Comparison of ENCODE assay signal across 30 mouse cellular contexts in genomic region chr10:37842820-37843219, GRCm38 (mm10).
DNase-seq lines count a peak whose midpoint lies in the region; ATAC-seq and TF ChIP-seq lines count a peak whose summit lies in the region.
"Had no signal": no experiment of that assay in that cellular context is flagged by ENCODE, and none has a peak within 500 bp of the region (broad histone marks: within the 10 kb centered on the region; RNA-seq: fewer than 3 reads in every experiment).

No protein-coding gene starts in this region.

- DNase-seq in embryonic facial prominence, embryonic 14.5 days (ENCODE audit: low spot score): peak; percentile 33
- no peak for DNase-seq in embryonic facial prominence, embryonic 10.5 days (ENCODE audit: low spot score)
- peak; percentile 8 for DNase-seq in hindbrain, embryonic 11.5 days (ENCODE audit: low spot score)
- DNase-seq in hindbrain, postnatal 0 days (ENCODE audit: low spot score): no peak
- DNase-seq in R1 (ENCODE audit: low read depth, low spot score): peak; percentile 4
- peak; percentile 31 for DNase-seq in retina, embryonic 14.5 days (ENCODE audit: low spot score)
- DNase-seq in lung, postnatal 36 days: no peak
- DNase-seq: adrenal gland, adult 2 months; adrenal gland, postnatal 14 days; B cell, adult 2 months; cerebellum, adult 11-12 months; cerebellum, adult 8-10 months; cerebellum, postnatal 10 days; cerebellum, postnatal 36 days; gastrocnemius, postnatal 25 days; heart, adult 18-20 months; heart, postnatal 10 days; heart, postnatal 36 days had no signal

- H3K4me2 ChIP-seq in embryonic facial prominence, embryonic 14.5 days (ENCODE audit: low read depth, low read length): no peak overlapping the region
- no peak overlapping the region for H3K4me2 ChIP-seq in hindbrain, embryonic 11.5 days (replicated peaks; ENCODE audit: low read depth, low read length)
- H3K4me2 ChIP-seq in hindbrain, postnatal 0 days (ENCODE audit: low read depth, low read length): no peak overlapping the region
- H3K4me2 ChIP-seq: embryonic facial prominence, embryonic 13.5 days; forebrain, embryonic 12.5 days; forebrain, embryonic 15.5 days; heart, embryonic 12.5 days; heart, embryonic 15.5 days; hindbrain, embryonic 12.5 days; hindbrain, embryonic 15.5 days had no signal

- H3K27me3 ChIP-seq in embryonic facial prominence, embryonic 14.5 days (replicated peaks; ENCODE audit: control insufficient read depth, insufficient read depth, low read length): no peaks in the 10 kb centered on the region
- H3K27me3 ChIP-seq in embryonic facial prominence, embryonic 10.5 days (replicated peaks; ENCODE audit: low read depth, poor library complexity, severe bottlenecking): no peaks in the 10 kb centered on the region
- no peaks in the 10 kb centered on the region for H3K27me3 ChIP-seq in hindbrain, embryonic 11.5 days (ENCODE audit: control insufficient read depth, insufficient read depth, low read length)
- no peaks in the 10 kb centered on the region for H3K27me3 ChIP-seq in hindbrain, postnatal 0 days (ENCODE audit: insufficient read depth, low read length)
- H3K27me3 ChIP-seq: CH12.LX; embryonic facial prominence, embryonic 13.5 days; forebrain, embryonic 12.5 days; forebrain, embryonic 15.5 days; heart, embryonic 12.5 days; heart, embryonic 15.5 days; hindbrain, embryonic 12.5 days; hindbrain, embryonic 15.5 days; Patski had no signal

- ATAC-seq in embryonic facial prominence, embryonic 14.5 days (ENCODE audit: low read depth): peak; percentile 53; the same call in 1 of the 2 replicates
- ATAC-seq in hindbrain, embryonic 11.5 days (ENCODE audit: low FRiP score): no peak
- ATAC-seq in hindbrain, postnatal 0 days: no peak
- ATAC-seq: forebrain, embryonic 15.5 days; inflammation-experienced regulatory T-cells, adult 6 months; intestine, postnatal 0 days; Patski had no signal

- 66% methylated on average over 5 of the region's 5 CpGs for WGBS in embryonic facial prominence, embryonic 14.5 days
- WGBS in embryonic facial prominence, embryonic 10.5 days: 68% methylated on average over 5 of the region's 5 CpGs
- WGBS in hindbrain, embryonic 11.5 days: 31% methylated on average over 5 of the region's 5 CpGs
- WGBS in hindbrain, postnatal 0 days: 16% methylated on average over 5 of the region's 5 CpGs

- no peaks in the 10 kb centered on the region for H3K4me1 ChIP-seq in embryonic facial prominence, embryonic 14.5 days (ENCODE audit: control insufficient read depth, insufficient read depth, low read length)
- peaks cover 4% of the 10 kb centered on the region; the same call in 1 of the 2 replicates for H3K4me1 ChIP-seq in embryonic facial prominence, embryonic 10.5 days
- no peaks in the 10 kb centered on the region for H3K4me1 ChIP-seq in hindbrain, embryonic 11.5 days (replicated peaks; ENCODE audit: control insufficient read depth, insufficient read depth, low read length)
- no peaks in the 10 kb centered on the region for H3K4me1 ChIP-seq in hindbrain, postnatal 0 days (ENCODE audit: insufficient read depth, low read length)
- H3K4me1 ChIP-seq: embryonic facial prominence, embryonic 13.5 days; forebrain, embryonic 12.5 days; heart, embryonic 12.5 days; hindbrain, embryonic 12.5 days; hindbrain, embryonic 15.5 days had no signal

- no peak overlapping the region for H3K27ac ChIP-seq in embryonic facial prominence, embryonic 14.5 days (replicated peaks; ENCODE audit: low read depth, low read length)
- no peak overlapping the region for H3K27ac ChIP-seq in embryonic facial prominence, embryonic 10.5 days (replicated peaks)
- no peak overlapping the region for H3K27ac ChIP-seq in hindbrain, embryonic 11.5 days (ENCODE audit: low read depth, low read length)
- no peak overlapping the region for H3K27ac ChIP-seq in hindbrain, postnatal 0 days
- H3K27ac ChIP-seq: embryonic facial prominence, embryonic 13.5 days; forebrain, embryonic 12.5 days; forebrain, embryonic 15.5 days; heart, embryonic 15.5 days; hindbrain, embryonic 12.5 days; hindbrain, embryonic 15.5 days had no signal

- H3K9me3 ChIP-seq in embryonic facial prominence, embryonic 14.5 days (ENCODE audit: control insufficient read depth, low read length): no peaks in the 10 kb centered on the region
- no peaks in the 10 kb centered on the region for H3K9me3 ChIP-seq in embryonic facial prominence, embryonic 10.5 days
- H3K9me3 ChIP-seq in hindbrain, embryonic 11.5 days (ENCODE audit: control insufficient read depth, low read length): no peaks in the 10 kb centered on the region
- no peaks in the 10 kb centered on the region for H3K9me3 ChIP-seq in hindbrain, postnatal 0 days (ENCODE audit: low read length)
- H3K9me3 ChIP-seq: embryonic facial prominence, embryonic 13.5 days; forebrain, embryonic 12.5 days; forebrain, embryonic 15.5 days; G1E; heart, embryonic 12.5 days; heart, embryonic 15.5 days; hindbrain, embryonic 12.5 days; hindbrain, embryonic 15.5 days had no signal

- no peak overlapping the region for H3K9ac ChIP-seq in embryonic facial prominence, embryonic 14.5 days (ENCODE audit: low read depth, low read length)
- no peak overlapping the region for H3K9ac ChIP-seq in hindbrain, embryonic 11.5 days (ENCODE audit: low read depth, low read length)
- H3K9ac ChIP-seq in hindbrain, postnatal 0 days (replicated peaks; ENCODE audit: low read length): no peak overlapping the region
- H3K9ac ChIP-seq: embryonic facial prominence, embryonic 13.5 days; forebrain, embryonic 12.5 days; forebrain, embryonic 15.5 days; heart, embryonic 12.5 days; heart, embryonic 15.5 days; hindbrain, embryonic 12.5 days; hindbrain, embryonic 15.5 days had no signal

- H3K36me3 ChIP-seq in embryonic facial prominence, embryonic 14.5 days (ENCODE audit: control insufficient read depth, insufficient read depth, low read length): no peaks in the 10 kb centered on the region
- H3K36me3 ChIP-seq in embryonic facial prominence, embryonic 10.5 days (replicated peaks): no peaks in the 10 kb centered on the region
- no peaks in the 10 kb centered on the region for H3K36me3 ChIP-seq in hindbrain, embryonic 11.5 days (ENCODE audit: control insufficient read depth, insufficient read depth, low read length)
- H3K36me3 ChIP-seq in hindbrain, postnatal 0 days (ENCODE audit: insufficient read depth, low read length): no peaks in the 10 kb centered on the region
- H3K36me3 ChIP-seq: embryonic facial prominence, embryonic 13.5 days; forebrain, embryonic 12.5 days; forebrain, embryonic 15.5 days; G1E; heart, embryonic 12.5 days; heart, embryonic 15.5 days; hindbrain, embryonic 12.5 days; hindbrain, embryonic 15.5 days had no signal

- no peak for TF ChIP-seq CTCF in hindbrain, postnatal 0 days (IDR thresholded peaks at IDR 0.05; ENCODE audit: low read depth)

- H3K4me3 ChIP-seq in embryonic facial prominence, embryonic 14.5 days (ENCODE audit: low read depth, low read length): no peak overlapping the region
- no peak overlapping the region for H3K4me3 ChIP-seq in embryonic facial prominence, embryonic 10.5 days
- no peak overlapping the region for H3K4me3 ChIP-seq in hindbrain, embryonic 11.5 days (ENCODE audit: low read depth, low read length)
- no peak overlapping the region for H3K4me3 ChIP-seq in hindbrain, postnatal 0 days (ENCODE audit: low read length)
- H3K4me3 ChIP-seq: embryonic facial prominence, embryonic 13.5 days; forebrain, embryonic 12.5 days; forebrain, embryonic 15.5 days; heart, embryonic 12.5 days; heart, embryonic 15.5 days; hindbrain, embryonic 12.5 days; hindbrain, embryonic 15.5 days had no signal

Comparison
In these comparisons a context has a peak if more than half of its experiments do, and no peak if none do; other contexts are left out.
1. DNase-seq: peak in embryonic facial prominence, embryonic 14.5 days (single experiment), hindbrain, embryonic 11.5 days (single experiment), R1 (single experiment) and retina, embryonic 14.5 days (single experiment); none in embryonic facial prominence, embryonic 10.5 days (single experiment), hindbrain, postnatal 0 days (single experiment) and lung, postnatal 36 days (single experiment).